Mouse (Mus musculus): ENCODE measurements around the gene Rbm12b1. TPM values are rescaled to one million over a fixed set of nuclear protein-coding genes. Genes with fewer than 3 reads are reported as not detected.
A peak's percentile ranks its signal among the peaks of the same experiment; 100 is the strongest.
"Not testable (repeated sequence)": the region's sequence is repeated elsewhere in the genome, so short reads cannot be mapped to it uniquely, and the experiment has no call there.

The Rbm12b1 gene
- 14.6 and 15.9 TPM in 2 replicates for polyA plus RNA-seq (2012; rRNA removed)

DNA sequence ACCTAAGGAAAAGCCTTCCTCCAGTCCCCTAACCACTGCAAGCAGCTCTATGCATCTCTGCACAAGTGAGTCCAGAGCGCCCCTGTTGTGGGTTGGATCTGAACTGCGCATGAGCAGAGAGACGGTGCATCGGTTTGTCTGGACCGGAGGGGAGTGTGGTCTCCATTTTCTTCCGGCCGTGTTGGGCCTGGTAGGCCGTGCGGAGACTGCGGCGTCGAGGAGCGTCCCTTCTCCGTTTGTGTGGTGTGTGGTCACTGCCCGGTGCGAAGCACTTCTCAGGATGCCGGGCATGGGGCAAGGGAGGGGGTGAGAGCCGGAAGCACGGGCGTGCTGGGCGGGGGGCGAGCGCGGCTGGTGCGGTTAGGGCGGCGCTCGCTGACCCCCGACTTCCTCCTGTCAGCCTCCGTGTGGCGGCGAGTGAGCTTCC is at the start of gene Rbm12b1:
Rbm12b1 (plus strand) TSS at position 124 of the 427 bp plus-strand sequence.
- peak; percentile 56 to 86 for DNase-seq (ENCODE audit: extremely low spot score in 1 of 2, low spot score in 1 of 2)

DNA sequence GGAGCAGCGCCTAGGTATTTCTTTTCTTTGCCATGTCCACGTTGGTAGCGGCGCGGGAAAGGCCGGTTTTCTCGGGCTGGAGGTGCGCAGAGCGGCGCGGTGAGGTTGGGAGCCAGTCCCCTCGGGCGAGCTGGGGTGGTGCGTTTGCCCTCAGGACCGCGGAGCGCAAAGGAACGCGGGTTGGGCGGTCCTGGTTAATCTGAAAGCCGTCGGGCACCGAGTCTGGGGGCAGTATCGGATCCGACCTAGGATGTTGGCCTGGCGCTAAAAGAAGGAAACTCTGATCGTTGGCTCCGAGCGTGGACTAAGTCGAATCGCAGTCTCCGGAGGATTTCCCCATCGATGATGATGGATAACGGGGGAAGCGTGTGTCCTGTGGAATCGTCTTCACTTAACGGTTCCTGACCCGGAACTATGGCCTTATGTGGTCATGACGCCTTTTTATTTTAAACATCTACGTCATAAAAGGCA is 563 bp downstream of the Rbm12b1 start:
- DNase-seq (ENCODE audit: extremely low spot score in 1 of 2, low spot score in 1 of 2), result peak in 1 of 2 experiments; percentile 12

DNA sequence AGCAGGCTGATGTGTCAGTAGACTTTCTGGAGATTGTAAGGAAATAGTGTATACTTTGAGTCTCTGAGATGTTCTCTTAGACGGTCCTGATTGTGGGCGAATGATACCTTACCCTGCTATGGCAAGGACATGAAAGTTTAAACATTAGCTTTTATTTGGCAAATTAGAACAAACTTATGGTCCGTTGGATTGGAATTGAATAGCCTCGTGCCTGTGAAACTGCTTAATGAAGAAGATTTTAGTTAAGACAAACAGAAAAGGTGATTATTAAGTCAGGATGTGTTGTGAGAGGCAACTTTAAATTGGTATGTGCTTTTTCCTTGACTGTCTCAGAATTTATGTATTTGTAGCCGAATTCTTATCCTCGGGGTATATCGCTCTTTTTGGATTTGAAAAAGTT is 1.5 kb downstream of the Rbm12b1 start:
- DNase-seq (ENCODE audit: extremely low spot score in 1 of 2, low spot score in 1 of 2), result not testable (repeated sequence)

DNA sequence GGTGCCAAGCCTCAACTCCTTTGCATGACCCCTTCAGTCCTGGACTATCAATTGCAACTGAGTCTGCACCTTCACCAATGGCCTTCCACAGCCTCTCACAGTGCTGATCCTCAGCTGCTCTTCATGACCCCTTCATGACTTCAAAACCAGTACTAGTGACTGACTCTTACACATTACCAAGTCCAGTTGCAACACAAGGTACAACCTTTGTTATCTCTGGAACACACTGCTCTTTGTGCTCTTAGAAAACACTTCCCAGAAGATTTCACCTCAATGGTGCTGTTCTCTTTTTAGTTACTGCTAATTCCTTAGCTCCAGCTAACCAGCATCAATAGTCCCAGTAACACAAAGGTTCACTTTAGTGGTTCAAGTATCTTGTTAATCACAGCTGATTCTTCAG is 7.6 kb downstream of the Rbm12b1 start:
- DNase-seq (ENCODE audit: extremely low spot score in 1 of 2, low spot score in 1 of 2), result no peak

DNA sequence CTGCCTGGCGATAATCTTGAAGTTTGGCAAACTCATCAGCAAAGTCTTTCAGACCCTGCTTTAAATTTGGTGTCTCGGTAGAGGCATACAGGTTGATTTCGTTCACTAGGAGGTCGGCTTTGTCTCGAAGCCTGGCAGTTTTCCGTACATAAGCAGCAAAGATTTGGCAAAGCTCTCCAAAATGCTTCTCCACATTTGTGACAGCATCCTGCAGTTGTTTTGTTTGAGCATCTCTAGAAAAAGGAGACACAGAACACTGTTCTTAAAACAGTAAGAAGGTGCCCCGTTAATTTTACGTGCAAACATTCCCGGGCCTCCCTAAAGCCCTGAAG is 30.9 kb downstream of the Rbm12b1 start:
- peak in 1 of 2 experiments; percentile 34 for DNase-seq (ENCODE audit: extremely low spot score in 1 of 2, low spot score in 1 of 2)

DNA sequence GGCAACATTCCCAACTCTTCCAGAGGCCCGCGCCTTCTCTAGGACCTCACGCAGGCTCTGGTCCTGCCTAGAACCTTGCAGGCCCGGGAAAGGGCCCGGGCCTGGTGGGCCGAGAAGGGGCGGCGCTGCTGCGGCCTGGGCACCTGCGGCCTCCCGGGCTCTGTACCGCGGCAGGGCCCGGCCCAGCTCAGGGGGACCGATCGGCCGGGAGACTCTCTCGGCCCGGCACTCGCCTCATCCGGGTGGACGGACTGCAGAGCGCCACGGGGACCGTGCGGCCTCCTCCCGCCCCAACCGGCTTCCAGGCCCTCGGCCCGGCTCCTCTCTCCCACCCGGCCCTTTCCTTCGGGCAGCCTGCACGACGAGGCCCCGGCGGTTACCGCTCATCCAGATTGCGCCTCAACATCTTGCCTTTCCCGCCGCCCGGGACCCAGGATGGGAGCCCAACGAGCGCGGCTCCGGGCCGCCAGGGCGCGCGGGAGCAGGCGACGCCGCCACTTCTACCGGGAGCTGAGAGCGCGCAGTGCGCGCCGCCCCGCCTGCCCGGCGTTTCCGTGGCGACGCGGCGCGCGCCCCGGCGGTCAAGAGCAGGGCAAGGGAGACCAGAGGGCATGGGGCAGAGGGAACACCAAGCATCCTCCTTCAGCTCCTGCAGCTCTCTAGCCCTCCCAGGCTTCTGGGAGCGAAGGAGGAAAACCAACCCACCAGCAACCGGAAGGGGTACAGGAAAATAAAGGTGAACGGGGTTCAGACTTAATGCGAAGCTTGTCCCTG is 31.4 kb downstream of the Rbm12b1 start, which contains the start of gene Fam92a:
Fam92a (minus strand) TSS at position 698 of the 774 bp plus-strand sequence.
- DNase-seq (ENCODE audit: extremely low spot score in 1 of 2, low spot score in 1 of 2), result peak in 1 of 2 experiments; percentile 61

DNA sequence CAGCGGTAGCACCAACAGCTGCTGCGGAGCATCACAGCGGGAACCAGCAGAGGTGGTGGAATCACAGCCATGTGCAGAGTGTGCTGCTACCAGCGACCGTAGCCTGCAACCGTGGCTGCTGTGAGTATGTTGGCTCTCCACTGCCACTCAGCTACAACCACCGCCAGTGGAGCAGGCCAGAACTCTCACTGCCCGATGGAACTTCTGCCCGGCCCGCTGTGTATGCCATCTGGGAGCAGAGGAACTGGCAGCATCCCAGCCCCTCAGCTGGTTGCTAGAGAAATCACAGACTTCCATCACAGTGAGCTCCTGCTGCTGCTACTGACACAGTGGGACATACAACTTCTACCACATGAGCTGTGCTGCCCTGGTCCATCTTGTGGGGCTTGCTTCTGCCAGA is 38.9 kb downstream of the Rbm12b1 start:
- DNase-seq (ENCODE audit: extremely low spot score in 1 of 2, low spot score in 1 of 2), result peak; percentile 31 to 61

Other genes starting within 250 kb of the Rbm12b1 start
- 0.06 TPM in 1 of 2 replicates, not detected in the other for gene Gm10604, start 159.0 kb upstream of the Rbm12b1 start, polyA plus RNA-seq (2012; rRNA removed)
- gene Rbm12b2, start 50.8 kb upstream of the Rbm12b1 start, polyA plus RNA-seq (2012; rRNA removed), result 13.7 and 13.8 TPM in 2 replicates
- 66.6 and 71.9 TPM in 2 replicates for gene Fam92a, start 31.8 kb downstream of the Rbm12b1 start, polyA plus RNA-seq (2012; rRNA removed)